Mouse (Mus musculus): Measurements from ENCODE around the gene Oscar.
"Not testable (repeated sequence)": the region's sequence is repeated elsewhere in the genome, so short reads cannot be mapped to it uniquely, and the experiment has no call there.

The Oscar gene

DNA sequence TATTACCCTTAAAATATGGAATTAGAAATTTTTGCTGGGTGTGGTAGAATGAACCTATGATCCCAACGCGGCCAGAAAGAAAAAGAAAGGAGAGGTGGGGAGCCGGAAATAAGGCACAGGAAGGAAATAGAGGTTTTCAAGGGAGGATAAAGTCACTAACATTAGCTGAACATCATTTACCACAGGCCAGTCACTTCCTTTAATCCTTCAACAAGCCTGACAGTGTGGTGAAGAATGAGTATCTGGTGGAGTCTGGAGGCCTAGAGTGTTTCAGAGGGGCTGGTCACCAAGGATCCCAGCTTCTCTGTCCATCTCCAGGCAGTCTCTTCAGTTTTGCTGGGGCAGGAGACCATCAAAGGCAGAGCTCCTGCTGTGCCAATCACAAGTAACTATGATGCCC lies 5.5 kb downstream of the Oscar start:
- no peak for DNase-seq (ENCODE audit: low read depth, low spot score)

DNA sequence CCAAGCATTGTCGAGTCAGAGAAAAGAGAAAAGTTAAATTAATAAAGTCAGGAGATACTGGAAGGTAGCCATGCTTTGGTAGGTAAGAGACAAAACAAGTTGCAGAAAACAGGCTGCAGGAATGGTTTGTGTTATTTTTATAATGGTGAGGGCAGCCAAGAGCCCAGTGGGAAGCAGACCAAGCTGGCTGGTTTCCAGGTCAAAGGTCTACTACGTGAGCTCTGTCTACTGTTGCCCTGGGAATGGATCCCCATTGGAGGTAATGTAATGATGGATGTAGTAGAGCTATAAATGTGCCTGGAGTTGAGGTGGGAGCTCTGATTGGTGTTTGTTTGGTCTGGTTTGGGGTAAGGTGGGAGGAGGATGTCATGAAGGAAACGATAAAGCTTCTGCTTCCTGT lies 6.9 kb downstream of the Oscar start:
- DNase-seq (ENCODE audit: low read depth, low spot score), result no peak

DNA sequence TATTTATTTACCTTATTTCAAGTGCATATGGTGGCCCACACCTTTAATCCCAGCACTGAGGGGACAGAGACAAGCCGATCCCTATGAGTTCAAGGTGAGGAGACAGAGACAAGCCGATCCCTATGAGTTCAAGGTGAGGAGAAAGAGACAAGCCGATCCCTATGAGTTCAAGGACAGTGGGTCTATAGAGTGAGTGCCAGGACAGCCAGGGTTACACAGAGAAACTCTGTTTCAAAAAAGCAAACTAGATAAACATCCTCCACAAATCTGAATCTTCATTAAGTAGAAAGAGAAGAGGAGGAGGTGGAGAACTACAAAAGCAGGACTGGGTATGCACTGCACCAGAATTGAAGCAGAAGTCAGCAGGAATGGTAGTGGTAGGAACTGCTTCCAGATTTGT lies 7.3 kb downstream of the Oscar start:
- DNase-seq (ENCODE audit: low read depth, low spot score), result no peak

DNA sequence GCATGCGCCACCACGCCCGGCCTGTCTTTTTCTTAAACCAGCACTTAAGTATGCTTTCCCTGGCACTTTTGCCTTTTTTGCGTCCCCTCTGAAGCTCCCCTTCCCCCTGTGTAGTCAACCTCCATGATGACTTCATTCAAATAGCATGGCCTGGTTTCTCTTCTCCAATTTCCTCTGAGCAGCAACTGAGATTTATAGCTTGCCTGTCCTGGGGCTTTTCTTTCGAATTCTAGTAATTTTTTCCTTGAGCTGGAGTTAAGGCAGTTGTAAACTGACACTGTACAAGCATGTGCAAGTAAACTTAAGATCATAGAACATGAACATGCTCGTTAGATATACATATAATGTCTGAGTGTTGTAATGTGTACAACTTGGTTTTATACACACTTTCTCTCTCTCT lies 8.6 kb downstream of the Oscar start:
- DNase-seq (ENCODE audit: low read depth, low spot score), result no peak

DNA sequence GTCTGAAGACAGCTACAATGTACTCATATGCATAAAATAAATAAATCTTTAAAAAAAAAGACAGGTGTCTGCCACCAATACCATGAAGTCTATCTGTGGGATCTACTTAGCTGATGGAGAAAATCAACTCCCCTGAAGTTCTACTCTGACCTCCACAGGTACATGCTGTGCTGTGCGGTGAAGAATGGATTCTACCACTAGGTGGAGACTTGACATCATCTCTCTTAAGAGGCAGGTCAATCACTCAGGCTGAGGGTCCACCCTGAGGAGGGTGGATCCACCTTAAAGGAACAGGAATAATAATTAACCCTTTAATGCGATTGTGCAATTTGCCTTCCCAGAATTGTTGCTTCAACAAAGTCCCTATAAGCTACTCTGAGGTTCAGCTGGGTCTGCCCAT lies 9.2 kb downstream of the Oscar start:
- no peak for DNase-seq (ENCODE audit: low read depth, low spot score)

DNA sequence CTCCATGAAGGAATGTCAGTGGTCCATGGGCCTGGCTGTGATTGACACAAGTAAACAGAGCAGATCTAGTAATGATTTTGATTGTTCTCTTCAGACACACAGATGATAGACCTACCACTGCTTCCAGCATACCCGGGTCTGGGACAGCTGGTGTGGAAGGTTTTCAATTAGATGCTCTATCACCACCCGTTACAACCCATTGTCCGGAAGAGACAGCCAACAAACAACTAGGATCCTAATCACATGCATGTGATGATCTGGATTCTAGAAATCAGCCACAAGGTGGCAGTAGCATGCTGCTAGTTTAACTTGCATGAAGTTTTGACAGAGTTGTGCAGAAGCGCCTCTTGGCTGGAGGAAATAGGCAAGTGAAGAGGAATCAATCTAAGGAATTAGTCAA lies 14.8 kb downstream of the Oscar start:
- DNase-seq (ENCODE audit: low read depth, low spot score), result peak; percentile 44

DNA sequence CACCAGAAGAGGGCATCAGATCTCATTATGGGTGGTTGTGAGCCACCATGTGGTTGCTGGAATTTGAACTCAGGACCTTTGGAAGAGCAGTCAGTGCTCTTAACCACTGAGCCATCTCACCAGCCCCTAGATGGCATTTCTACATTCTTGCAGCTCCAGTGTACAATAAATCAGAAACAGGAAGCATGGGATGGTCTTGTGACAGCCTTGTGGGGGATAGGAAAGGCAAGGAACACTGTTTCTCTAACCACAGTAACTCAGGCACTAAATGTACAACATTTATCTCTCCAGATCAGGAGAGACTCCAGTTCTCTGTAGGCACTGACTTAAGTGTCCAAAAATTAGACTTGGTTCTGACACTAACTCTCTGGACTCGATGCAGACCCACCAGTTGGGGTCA lies 18.2 kb downstream of the Oscar start:
- not testable (repeated sequence) for DNase-seq (ENCODE audit: low read depth, low spot score)

DNA sequence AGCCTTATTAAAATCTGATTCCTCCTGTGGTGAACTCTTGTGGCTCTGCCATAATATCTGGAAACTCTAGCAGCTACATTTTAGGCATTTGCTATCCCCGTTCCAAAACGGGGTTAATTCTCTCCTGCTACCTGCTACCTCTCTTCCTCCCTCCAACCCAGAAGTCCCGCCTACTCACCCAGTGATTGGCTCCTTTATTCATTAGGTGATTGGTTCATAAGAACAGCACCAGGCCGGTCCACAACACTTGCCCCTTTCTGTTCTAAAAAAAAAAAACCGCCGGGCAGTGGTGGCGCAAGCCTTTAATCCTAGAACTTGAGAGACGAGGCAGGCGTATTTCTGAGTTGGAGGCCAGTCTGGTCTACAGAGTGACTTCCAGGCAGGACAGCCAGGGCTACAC lies 20.8 kb downstream of the Oscar start:
- no peak for DNase-seq (ENCODE audit: low read depth, low spot score)

DNA sequence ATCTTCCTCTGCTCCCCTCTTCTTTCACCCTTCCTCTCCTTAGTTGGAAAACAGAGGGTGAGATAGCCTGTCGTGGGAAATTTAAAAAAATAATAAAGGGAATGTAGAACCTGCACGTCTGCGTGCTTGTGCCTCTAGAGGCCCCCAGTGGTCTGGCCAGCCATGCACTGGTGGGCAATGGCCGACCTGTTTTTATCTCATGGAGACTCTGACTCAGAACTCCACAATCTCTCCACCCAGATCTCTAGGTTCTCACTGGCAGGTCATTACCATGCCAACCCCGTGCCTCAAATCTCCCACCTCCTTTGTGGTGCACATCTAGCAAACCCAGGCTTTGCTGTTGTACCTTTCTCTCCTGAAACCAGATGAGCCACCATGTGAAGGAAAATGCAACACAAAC lies 21.3 kb downstream of the Oscar start:
- DNase-seq (ENCODE audit: low read depth, low spot score), result no peak

DNA sequence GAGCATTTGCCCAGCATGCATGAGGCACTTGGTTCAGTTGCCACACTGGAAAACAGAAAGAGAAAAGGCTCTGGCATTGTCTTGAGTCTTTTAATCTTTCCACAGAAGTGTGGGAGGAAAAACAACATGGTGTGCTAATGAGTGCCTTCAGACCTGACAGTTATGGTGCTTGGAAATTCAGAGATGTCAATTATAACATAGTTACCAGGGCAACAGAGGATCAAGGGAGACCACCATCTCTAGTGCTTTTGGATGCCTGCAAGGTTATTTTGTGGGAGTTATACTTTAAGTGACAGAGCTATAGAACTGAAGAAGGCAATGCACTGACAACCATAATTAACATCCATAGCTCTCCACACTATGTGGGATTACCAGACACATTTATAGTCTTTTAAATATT lies 22.1 kb downstream of the Oscar start:
- no peak for DNase-seq (ENCODE audit: low read depth, low spot score)

DNA sequence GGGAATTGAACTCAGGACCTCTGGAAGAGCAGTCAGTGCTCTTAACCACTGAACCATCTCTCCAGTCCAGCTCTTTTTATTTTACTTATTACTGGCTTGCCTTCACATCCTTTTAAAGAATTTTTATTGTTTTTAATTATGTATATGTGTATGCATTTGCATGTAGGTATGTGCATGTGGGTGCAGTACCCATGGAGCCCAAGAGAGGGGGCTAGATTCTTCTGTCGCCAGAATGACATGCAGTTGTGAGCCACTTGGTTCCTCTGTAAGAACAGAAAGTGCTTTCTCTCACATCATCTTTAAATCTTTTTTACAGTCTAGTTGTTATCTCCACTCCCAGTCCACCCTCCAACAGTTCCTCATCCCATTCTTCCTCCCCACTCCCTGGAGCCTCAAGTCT lies 24.4 kb downstream of the Oscar start:
- no peak for DNase-seq (ENCODE audit: low read depth, low spot score)

DNA sequence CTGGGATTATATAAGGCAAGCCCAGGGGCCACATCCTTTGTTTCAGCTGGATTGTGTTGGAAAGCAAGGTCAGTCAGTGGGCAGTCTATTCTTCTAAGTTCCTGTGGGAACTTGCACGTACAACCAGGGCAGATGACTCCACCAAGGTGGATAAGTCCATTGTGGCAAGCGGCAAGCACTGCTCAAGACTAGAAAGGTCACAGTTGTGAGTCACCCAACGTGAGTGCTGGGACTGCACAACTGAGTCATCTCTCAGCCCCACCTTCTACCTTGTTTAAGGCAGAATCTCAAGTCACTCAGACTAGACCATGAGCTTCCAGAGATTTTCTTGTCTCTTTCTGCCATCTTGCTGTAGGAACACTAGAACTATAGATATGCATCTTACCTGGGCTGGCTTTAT lies 25.4 kb downstream of the Oscar start:
- DNase-seq (ENCODE audit: low read depth, low spot score), result no peak

DNA sequence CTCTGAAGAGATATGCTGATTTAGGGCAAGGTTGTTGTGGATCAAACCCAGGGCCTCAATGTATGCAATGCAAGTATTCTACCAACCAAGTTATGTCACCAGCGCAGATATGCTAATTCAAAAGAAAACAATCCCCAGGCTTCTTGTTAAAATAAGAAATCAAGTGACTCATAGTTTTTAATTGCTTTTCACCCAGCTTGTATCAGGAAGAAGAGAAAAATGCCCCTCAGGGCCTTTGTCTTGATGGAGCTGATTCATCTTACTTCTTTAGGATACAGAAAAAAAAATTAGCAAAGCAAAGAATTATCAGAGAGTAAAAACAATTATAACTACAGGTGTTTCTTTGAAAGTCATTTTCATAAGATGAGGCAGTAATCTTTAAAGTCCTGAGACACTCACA lies 28.7 kb downstream of the Oscar start:
- DNase-seq (ENCODE audit: low read depth, low spot score), result no peak

DNA sequence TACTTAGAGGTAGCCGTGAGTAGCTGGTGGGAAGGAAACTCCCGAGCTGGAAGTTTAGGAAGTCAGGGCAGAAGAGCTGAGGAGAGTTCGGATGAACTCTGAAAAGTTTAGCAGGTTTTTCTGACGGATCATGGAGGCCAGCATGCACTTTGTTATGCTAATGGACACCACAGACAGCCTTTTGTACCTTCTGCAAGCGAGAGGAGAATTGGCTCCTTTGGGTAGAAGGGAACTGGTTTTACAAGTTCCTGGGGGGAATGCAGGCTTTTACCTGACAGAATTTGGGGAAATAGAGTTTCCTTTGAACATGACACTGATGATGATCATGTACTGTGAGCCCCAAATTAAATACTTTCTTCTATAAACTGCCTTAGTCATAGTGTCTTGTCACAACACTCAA lies 29.7 kb downstream of the Oscar start:
- no peak for DNase-seq (ENCODE audit: low read depth, low spot score)

DNA sequence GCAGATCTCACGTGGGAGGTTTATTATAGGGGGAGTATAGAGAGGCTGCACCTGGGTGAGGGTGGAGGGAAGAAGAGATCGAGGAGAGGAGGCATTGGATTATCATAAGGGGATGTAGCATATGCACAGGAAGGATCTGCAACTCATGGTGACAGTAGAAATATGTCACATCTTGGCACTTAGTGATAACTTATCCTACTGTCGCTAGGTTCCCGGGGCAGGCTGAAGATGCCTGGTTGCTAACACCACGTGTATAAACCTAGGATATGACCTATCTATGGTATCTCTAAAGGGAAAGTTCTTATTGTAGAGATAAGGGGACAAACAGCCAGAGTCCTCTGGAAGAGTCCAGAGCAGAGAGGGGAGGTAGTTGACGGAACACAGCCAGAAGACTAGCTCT lies 30.2 kb downstream of the Oscar start:
- DNase-seq (ENCODE audit: low read depth, low spot score), result no peak

DNA sequence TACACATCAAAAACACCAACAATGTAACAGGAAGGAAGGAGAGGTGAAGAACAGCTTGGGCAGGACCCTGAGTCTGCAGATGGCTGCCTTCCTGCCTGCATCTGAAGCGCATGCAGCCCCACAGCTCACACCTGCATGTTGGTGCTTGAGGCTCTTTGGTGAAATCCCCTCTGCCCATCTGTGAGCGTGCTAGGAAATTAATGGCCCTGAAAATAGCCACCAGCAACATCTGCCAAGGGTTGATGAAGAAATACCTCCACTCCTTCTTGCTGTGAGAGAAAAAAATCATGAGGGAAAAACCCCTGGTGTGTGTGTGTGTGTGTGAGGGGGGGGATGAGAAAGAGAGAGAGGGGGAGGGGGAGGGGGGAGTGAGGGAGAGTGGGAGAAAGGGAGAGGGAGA lies 35.9 kb downstream of the Oscar start:
- DNase-seq (ENCODE audit: low read depth, low spot score), result no peak

DNA sequence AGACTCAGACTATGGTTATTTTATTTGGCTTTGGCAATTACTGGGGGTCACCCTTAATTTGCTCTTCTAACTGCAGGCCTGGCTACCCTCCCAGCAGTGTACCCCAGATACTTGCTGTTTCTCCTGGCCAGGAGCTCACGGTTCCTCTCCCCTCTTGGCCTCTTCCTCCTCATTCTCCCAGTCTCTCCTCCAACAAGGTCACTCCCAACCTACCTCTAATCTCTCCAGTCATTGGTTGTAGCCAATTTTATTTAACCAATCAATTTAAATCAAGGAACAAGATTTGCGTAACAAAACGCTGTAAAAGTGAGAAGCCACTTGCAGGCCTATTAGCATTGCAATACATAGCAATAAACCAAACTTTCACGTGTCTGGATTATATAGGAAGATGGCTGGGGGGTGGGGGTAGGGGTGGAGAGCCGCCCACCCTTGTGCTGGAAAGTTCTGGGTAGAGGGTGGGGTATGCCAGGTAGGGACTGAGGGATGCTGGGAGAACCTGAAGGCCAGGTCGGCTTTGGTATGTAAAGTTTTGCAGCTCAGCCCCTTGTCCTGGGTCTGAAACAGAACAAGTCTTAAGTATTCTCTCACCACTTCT lies 36.9 kb downstream of the Oscar start:
- no peak for DNase-seq (ENCODE audit: low read depth, low spot score)

DNA sequence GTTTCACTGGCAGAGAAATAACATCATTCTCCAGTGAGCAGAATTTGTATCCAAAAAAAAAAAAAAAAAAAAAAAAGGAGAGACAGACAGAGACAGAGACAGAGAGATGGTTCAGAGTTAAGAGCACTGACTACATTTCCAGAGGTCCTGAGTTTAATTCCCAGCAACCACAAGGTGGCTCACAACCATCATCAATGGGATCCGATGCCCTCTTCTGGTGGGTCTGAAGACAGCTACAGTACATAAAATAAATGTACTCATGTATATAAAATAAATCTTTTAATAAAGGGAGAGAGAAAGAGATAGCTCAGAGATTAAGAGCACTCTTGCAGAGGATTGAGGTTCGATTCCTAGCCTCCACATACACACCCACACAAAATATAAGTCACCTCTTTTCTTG lies 37.8 kb downstream of the Oscar start:
- DNase-seq (ENCODE audit: low read depth, low spot score), result no peak

DNA sequence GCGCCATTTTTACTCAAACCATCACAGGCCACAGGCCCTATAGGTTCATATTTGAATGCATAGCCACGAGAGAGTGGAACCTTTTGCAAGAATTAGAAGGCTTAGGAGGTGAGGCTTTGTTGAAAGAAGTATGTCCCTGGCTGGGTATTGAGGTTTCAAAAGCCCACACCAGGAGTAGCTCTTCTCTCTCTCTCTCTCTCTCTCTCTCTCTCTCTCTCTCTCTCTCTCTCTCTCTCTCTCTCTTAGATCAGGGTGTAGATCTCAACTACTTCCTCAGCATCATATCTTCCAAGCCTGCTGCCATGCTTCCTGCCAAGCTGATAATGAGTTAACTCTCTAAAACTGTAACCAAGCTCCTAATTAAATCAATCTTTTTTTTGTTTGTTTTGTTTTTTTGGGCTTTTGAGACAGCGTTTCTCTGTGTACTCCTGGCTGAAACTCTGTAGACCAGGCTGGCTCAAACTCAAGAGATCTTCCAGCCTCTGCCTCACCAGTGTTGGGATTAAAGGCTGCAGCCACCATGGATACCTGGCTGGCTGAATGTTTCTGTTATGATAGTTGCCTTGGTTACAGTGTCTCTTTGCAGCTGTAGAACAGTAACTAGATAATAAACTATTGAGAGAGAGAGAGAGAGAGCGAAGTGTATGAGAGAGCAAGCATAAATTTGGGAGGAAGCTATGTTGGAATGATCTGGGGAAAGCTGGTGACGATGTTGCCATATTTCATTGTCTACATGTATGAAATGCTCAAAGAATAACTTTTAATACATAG lies 39.4 kb downstream of the Oscar start:
- DNase-seq (ENCODE audit: low read depth, low spot score), result no peak

DNA sequence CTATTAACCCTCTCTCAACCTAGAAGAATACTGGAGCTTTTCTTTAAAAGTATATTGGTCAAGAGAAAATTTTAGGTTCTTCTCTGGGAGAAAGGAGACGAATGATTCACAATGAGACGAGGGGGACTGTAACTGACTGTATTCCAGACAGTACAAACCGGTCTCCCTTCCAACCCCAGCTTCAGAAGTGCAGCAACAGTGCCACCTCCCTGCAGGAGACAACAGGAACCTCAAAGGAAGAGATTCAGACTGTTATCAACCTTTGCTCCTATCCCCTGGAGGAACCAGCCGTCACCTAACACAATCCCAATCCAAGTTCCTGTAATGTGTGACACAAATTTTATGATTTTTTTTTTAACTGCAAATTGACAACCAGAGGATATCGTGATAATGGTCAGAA lies 41.7 kb downstream of the Oscar start:
- DNase-seq (ENCODE audit: low read depth, low spot score), result no peak

DNA sequence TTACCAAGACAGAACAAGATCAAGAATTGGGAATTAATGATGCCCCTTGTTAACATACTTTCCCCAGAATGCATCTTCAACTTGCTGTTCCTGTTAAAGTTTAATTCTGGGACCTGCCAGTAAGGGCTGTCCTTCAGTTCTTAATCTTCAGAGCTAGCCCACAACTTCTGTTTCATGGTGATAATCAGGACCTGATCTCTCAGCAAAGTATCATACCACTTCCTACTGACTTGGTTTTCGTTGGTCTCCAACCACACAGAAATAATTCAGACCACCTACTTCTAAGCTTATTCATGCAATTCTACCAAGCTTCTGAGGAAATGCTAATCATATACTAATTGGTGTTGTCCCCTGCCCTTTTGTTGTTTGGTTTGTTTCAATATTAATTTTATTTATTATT lies 44.1 kb downstream of the Oscar start:
- DNase-seq (ENCODE audit: low read depth, low spot score), result no peak

DNA sequence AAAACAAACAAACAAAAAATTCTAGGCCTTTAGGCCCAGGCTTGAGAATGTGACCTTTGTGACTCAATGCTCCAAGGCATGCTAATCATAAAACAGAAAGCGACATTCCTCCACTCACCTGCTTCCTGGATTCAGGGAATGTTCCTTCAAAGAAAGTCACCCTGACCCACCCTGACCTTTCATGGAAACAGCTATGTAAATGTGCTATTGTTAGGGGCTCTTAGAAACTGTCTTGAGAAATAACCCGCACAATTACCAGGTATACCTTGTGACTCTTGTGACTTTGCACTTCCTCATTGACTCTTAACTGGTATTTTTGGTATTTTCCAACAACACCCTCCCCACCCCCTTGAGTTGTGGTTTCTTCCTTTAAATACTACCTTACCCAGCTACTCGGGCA lies 45.4 kb downstream of the Oscar start:
- DNase-seq (ENCODE audit: low read depth, low spot score), result not testable (repeated sequence)

DNA sequence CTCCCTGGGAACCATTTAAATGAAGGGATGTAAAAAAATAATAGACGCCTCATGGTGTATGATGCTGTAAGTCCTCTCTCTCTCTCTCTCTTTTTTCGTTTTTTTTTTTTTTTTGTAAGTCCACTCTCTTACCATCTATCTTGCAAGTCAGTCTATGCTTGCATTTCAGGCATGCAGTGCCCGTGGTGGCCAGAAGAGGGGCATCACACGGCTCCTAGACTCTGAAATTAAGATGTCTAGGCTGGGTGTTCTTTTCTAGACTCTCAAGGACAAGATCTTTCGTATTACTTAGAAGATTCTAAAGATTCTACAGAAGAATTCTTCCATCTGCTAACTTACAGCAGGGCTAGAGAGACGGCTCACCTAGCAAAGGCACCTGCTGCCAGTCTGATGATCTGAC lies 46.2 kb downstream of the Oscar start:
- DNase-seq (ENCODE audit: low read depth, low spot score), result no peak

DNA sequence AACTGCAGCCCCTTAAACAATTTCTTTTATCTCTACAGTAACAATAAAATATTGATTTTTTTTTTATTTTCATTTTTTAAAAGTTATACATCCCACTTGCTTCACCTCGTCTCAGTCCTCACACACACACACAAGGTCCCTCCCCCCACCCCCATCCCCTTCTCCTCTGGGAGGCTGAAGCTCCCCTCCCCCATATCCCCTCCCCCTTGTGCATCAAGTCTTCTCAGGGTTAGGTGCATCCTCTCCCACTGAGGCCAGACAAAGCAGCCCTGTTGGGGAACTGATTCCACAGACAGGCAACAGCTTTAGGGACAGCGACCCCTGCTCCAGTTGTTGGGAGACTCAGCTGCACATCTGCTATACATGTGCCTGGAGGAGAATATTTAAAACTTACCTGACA lies 48.6 kb downstream of the Oscar start:
- no peak for DNase-seq (ENCODE audit: low read depth, low spot score)

Measured in retina, adult 2 months (tissue).